Mouse (Mus musculus) right cerebral cortex, postnatal 36 days (tissue): ENCODE data around the gene Col6a5.

Experiments used
- DNase-seq, 2 experiments: peaks; one replicate each; pipeline ENCODE4 v3.0.0; 2022; ENCODE audit warnings: low spot score in 2 of 2, mixed read lengths in 1 of 2

The Col6a5 gene

DNA sequence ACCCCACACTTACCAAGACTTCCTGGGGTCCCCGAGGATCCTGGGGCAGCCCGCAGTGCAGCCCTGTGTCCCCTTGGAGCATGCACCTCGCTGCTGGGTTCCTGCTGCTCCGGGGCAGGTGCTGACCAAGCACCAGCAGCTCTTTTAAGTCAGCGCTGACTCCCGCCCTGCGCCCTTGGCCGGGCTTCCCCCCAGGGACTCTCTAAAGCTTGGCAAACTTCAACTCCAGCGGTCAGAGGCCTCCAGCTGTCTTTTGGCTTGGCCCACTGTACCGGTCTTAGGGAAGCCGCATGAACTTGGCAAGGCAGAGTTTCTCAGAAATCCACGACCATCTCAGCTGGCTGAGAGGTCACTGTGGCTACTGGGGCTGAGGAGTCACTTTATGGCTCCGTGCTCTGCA lies at the start of gene Col6a5:
Gene Col6a5, minus strand, starts transcription at position 111 of the 400 bp plus-strand sequence.
- no peak for DNase-seq

DNA sequence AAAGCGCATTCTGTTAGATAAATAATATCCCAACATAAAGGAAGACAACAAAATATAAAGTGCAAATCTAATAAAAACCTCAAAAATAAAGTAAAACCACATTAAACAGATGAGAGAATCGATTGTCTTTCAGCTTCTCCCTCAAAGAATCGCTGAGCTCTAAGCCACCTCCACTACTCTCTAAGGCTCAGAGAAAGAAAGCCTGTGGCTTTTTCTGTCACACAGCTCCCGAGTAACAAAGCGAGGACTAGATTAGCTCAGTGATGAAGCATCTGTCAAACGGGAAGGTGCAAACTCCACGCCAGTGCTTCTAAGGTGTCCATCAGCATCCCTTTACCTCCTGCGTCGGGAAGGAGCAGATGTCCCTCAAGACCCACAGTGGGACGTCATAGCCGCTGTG lies 37.5 kb upstream of the Col6a5 start:
- DNase-seq, result no peak

DNA sequence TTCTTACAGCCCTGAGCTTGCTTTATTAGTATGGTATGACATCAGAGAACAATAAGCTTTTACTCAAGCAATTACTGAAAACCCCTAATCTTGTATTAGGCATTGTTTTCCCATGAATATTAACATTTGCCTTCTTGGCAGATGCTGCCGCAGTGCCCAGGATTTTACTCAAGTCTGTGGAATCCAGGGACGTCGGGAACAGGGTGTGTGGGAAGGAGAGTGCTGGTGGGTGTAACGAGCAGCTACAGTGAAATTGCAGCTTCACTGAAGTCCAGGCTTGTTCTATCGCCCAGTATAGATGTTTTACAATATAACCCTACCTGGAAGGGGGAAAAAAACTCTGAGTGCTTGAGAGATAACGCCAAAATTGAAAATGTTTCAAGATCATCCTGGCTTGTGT lies 32.0 kb upstream of the Col6a5 start:
- DNase-seq, result peak; percentile 37 to 56

DNA sequence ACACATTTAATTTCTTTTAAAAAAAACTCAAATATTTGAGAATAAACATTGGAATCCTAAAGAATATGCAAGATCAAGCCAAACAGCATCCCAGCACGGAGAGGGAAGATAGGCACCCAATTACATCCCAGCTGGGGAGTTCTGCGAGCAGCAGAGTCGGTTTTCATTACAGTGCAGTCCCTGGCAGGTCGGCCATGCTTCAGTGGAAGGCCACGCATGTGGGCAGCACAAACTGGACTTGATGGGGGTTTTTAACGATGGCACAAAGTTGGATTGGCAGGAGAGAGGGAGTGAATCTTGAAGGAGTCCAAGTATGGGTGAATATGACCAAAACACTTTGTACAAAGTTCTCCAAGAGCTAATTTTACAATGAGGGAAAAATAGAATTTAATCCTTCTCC lies 29.7 kb upstream of the Col6a5 start:
- no peak for DNase-seq

DNA sequence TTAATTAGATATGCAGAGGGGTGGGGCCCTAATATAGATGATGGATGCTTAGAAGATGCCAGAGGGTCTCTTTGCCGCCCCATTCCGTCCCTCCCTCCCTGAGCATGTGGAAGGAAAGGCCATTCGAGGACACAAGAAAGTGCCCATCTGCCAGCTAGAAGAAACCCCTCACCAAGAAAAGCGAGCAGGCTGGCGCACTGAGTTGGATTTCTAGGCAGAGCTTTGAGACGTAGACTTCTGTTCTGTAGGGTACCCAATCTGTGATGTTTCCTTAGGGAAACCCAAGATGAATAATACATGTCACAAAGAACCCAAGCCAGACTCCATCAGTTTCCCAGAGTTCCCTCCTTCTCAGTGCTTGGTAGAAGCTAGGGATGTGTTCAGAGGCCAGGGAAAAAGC lies 29.0 kb upstream of the Col6a5 start:
- no peak for DNase-seq

DNA sequence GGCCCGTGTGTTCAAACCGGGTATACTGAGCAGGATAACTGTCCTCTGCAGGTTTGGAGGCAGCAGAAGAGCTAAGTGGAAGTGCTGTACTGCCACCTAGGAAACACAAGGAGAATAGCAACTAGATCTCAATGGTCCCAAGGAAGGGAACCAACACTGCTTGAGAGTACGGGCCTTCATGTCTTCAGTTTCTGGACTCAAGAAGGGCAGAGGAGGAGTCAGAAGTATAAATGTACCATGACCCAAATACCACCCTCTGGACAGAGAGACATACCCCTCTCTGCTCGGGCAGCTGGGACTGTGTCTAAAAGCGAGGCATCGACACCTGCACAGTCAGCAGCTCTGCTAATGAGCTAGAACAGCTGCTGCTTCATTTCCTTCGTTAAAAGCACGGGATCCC lies 27.7 kb upstream of the Col6a5 start:
- no peak for DNase-seq

DNA sequence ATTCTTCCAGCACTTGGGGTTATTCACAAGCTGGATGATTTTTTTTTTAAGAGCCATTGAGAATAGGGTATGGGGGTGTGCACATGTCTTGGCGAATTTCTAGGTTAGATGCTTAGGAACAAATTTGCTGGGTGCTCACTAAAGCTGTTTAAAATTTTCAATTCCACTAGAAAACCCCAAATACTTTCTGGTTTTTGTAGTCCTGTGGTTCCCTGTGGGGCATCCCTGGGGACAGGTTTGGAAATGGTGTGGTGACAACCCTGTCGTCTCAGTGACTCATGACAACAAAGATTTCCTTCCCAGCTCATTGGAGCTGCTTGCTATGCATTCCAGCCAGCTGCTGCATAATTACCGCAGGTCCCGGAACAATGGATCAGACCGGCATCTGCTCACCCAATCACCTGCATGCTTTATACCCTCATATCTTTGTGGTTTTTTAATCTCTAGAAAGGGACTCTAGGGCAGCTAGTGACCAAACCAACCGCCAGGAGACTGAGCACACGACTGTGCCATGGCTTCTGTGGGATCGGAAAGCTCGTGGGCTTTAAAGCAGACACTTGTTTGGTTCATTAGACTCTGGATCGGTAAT lies 24.6 kb upstream of the Col6a5 start:
- DNase-seq, result no peak

DNA sequence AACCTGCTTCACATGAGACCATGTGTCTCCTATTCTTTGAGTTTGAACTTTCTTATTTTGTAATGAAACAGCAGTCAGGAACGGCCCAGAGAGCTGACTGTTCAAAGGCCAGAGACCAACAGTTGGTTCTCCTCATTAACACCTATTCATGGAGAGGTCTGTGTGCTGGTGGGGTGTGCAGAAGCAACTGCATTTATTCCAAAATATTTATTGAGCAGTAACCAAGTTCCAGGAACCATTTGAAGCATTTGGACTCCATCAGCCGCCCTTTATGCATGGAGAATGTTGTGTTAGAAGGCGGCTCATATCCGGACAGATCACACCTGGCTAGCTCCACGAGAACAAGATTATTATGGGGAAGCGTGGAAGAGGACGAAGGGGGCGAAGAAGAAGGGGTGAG lies 18.0 kb upstream of the Col6a5 start:
- no peak for DNase-seq

DNA sequence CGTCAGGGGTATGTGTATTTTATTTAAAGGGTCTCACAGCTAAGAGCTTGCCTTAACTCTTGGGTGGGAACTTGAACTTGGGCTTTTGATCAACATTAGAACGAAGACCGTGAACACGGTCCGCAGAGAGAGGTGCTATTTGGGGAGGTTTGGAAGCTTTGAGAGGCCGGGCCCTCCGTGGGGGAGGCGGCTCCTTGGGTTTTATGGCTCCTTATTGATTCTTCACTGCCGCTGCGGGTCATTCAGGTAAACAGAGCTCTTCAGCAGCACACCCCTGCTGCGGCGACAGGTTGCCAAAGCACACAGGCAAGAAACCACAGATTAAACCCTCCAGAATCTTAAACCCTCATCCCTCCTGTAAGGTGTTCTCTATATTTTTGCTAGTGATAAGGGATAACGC lies 16.4 kb upstream of the Col6a5 start:
- DNase-seq, result no peak

DNA sequence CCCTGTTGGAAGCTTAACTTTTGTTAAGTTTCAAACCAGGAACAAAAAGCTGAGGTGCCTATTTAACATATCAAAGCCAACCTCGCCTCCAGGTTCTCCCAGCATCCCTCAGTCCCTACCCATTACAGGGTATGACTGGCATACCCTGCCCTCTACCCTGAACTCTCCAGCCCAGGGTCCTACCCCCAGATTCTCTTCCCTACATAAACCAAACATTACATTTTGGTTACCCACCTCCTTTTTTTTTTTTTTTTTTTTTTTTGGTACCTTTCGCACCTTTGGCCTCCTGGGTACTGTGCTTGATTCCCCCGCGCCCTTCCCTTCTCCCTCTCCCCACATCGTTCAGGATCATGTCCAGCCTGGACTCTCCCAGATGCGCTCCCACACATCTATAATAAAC lies 15.9 kb upstream of the Col6a5 start:
- no peak for DNase-seq

DNA sequence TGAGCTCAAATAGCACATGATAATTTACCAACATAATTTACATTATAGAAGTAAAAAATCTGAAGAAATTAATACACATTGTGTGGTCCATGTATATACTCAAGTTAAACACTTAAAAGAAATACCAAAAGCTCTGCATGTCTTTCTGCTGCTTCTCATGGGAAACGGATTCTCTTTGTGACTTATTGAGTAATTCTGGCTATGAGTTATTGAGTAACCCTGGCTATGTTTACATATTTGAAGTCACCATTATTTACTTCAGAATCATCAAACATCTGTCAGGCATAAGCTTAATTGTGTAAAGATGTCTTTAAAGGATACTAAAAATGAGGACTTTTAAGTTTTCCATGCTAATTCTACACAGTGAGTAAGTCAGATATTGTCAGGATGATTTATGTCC lies 13.3 kb upstream of the Col6a5 start:
- no peak for DNase-seq

DNA sequence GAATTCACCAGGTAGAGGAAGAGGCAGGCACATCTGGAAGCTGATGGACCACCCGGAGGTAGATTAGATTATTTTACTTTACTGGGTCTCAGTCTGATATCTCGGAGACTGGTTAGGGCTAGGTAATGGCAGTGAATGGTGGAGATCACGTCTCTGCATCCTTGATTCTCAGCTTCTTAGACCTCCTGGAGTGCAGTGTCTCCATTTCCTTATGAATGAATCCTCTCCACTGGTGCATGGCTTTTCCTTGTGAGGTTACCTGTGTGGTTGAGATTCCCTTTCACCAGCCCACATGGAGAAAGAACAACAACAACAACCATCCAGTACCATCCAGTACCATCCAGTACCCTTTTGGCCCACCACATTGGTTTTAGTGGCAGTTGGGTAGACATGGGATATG lies 11.6 kb upstream of the Col6a5 start:
- no peak for DNase-seq

DNA sequence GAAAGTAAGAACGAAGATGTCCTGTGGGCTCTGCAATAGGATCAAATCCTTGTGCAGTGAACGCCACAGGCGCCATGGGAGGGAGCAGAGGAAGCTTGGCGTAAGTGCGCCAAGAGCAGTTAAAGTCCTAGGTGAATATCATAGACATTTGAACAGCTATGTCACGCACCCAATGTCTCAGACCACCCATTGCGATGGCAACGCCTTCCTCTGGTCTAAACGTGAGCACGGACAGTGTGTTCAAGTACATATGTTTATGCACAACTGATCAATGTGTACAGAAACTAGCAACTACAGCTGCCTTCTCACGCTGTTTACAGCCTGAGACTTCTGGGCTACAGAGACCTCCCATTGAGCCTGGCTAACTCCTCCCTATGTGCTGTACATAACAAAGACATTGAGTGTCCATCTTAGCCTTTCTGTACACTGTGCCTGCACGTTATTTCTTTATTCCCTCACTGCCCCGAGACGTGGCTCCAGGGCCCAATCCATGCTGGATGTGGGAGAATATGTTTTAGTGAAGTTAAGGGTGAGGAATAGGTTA lies 11.0 kb upstream of the Col6a5 start:
- no peak for DNase-seq

DNA sequence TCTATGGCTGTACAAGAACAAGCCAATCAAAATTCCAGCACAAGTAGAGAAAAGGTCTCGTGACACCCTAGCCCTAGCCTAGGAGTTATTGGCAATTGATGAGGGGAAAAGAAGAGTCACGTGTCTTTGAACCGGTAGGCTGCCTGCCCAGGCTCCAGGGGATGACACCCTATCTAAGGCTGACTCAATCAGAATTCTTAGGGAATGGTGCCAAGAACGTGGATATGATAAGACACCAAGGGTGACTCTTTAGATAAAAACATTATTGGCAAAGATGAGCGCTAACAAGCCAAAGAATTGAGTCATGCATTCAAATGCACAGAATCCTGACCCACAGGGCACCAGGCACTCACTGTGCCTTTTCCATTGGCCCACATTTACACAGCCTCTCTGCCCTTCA lies 10.5 kb upstream of the Col6a5 start:
- DNase-seq, result no peak

DNA sequence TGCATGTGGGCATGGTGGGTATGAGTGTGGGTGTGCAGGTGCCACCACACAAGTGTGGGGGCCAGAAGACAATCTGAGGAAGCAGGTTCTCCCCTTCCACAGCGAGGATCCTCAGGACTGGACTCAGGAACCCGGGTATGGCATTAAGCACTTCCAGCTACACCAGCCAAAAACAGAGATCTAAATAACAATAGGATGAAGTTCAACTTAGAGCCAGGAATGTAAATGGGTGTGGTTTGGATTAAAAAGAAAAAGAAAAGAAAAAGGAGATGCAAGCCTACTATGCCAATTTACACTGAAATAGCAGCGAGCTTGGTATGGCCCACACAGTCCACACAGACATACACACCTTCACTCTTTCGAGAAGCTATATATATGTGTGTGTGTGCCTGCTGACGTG lies 7.5 kb upstream of the Col6a5 start:
- no peak for DNase-seq

DNA sequence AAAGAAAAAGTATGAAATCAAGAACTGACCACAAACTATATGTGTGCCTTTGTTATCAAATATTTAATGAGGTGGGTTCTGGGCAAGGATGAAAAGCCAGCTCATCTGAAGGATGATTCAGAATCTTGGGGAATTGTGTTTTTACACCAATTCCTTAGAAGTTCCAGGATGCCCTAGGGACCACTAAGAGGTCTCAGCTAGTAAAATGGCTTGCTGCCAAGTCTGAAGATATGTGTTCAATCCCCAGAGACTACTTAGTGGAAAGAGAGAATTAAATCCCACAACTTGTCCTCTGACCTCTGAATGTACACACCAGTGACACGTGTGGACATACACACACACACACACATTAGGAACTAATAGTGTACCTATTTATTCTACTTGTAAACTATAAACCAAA lies 1.3 kb downstream of the Col6a5 start:
- no peak for DNase-seq

DNA sequence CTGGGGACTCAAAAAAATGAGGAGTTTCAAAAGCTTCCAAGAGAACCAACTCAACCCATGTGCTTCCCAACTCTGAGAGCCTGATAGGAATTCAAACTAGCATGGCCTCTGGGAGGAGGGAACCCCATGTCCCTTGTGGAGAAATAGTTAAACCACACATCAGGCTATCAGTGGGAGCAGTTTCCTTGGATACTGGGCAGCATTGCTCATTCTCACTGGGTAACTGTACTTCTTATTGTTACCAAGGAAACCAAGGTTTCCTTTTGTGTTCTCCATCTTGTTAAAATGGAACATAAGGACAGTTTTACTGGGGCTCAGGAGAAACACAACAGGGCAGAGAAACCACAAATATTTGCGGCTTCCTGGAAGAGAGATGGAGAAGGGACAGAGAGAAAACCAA lies 10.7 kb downstream of the Col6a5 start:
- no peak for DNase-seq

DNA sequence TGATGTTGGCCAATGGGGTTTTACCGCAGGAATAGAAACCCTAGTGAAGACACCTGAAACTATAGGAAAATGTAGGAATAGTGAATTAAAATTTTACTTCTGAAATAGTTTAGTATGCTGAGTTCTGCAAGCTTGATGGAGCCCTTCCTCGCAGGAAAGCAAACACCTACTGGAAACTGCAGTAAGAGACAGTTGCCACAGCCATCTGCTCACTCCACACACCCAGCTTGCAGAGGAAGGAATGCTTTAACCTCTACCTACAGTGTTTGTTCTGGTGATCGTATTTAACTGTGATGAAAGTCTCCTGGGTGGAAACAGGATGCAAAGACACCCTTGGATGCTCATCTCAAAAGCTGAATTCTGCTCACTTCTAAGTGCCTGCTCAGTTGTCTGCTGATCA lies 12.9 kb downstream of the Col6a5 start:
- peak; percentile 36 to 57 for DNase-seq

DNA sequence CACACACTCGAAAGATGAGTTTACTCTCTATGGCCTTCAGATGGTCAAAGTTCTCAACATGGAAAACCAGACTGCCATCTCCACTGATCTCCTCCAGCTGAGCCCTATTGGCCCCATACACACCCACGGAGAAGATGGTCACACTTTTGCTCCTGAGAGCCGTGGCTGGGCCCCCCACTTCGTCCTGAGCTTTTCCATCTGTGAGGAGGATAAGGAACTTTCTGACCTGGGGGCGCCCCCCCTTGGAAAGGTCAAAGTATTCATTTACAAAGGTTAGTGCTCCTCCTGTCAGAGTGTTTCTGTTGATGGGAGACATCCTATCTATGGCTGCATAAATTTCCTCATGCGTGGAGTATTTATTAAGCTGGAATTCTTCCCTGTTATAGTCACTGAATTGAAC lies 26.6 kb downstream of the Col6a5 start:
- no peak for DNase-seq

DNA sequence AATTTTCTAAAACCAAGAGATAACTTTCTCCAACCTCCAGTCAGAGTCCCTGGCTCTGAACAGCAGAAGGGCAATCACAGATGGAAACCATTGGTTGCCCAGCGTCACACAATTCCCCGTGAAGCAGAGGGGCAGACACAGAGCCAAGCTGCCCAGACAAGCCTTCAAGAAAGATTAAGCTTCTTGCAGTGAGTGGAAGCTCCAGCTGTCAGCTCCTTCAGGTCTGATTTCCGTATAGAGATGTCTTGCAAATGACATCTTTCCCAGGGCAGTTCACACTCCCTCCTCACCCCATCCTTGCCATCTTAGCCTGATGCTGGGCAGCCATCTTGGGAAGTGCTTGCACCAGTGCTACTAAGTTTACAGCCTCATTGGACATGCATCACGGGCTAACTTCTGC lies 31.2 kb downstream of the Col6a5 start:
- no peak for DNase-seq

DNA sequence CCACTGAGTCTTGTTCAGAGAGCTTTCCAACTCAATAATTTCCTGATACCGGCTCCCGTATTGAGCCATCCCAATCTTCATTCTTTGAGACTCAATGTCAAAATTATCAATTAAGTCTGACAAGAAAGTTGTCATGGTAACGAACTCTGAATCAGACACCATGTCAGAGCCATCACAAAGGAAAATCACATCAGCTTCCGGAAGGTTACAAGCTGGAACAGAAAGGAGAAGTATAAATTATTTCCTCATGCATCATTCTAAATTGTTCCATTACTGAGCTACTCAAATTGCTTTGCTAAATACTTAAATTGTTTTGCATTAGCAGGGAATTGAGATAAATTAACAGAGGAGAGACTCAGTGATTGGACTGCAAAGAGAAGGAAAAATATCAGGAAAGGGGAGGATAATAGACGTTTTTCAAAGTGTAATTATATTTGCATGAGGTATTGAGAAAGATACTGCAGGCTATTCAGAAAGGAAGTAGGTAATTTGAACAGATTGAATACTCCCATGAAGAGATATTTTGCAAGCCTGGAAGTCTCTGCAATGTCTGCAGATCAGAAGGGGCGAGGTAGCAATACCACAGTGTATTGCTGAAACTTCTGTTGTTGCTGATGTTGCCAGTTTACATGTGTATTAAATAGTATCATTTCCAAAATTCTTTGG lies 31.9 kb downstream of the Col6a5 start:
- no peak for DNase-seq

DNA sequence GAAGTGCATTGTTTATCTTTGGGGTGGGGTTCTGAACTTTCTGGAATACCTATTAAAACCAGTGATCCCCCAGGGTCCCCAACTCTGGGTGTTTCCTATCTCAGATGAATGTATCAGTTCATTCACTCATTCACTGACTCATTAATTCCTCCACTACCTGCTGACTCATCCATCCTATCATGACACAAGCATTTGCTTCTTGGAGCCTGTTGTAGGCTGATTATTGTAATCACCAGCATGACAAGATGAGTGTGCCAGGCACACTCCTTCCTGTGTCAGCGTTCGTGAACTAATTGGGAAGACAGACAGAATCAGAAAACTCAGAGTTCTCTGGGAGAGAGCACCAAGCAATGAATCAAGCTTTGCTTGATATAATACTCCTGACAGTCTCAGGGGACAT lies 36.8 kb downstream of the Col6a5 start:
- DNase-seq, result no peak

DNA sequence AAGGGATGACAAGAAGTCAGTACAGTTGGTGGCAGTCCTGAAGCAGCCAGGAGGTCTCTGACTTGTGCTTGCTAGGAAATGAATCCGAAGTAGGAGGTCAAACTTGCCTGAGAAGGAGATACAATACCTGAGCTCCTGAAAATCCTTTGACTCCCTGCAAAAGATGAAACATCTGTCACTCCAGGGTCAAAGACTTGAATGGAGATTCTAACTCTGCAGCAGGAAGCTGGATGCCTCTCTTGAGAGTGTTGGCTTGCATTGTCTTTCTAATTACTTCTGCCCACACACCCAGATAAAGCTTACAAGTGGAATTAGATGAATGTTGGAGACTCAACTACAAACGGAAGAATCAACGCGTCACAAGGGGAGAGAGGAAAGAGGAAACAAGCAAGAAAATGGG lies 45.3 kb downstream of the Col6a5 start:
- DNase-seq, result no peak

DNA sequence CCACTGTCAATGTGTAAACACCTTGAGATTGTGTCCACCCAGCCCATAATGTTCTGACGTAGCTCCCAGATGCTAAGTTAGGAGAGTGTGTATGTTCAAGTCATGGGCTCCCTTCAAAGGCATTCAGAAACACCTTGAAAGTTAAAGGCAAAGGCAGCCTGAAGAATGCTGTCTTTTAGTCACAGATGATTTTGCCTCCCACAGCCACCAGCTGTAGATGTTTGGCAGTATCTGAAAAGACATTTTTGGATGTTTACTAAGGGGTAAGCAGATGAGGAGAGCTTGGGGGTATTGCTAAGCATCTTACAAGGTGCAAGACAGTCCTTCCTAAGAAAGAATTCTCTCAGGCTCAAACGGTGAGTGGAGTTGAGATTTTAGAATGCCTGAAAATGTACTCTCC lies 50.3 kb downstream of the Col6a5 start:
- peak; percentile 46 to 48 for DNase-seq
